ENCODE assay signal across 7 mouse cellular contexts in genomic region chr14:34375415-34375904, GRCm38 (mm10). TPM values are rescaled to one million over a fixed set of nuclear protein-coding genes. Genes with fewer than 3 reads are reported as not detected.
DNase-seq lines count a peak whose midpoint lies in the region; ATAC-seq lines count a peak whose summit lies in the region.

Gene Mmrn2, plus strand, starts transcription at chr14:34375465.

- H3K9me3 ChIP-seq in midbrain, embryonic 10.5 days (replicated peaks) = no peaks in the 10 kb centered on the region
- H3K9me3 ChIP-seq in midbrain, embryonic 16.5 days (replicated peaks; ENCODE audit: control insufficient read depth, low read length, poor library complexity, severe bottlenecking) = no peaks in the 10 kb centered on the region
- no peaks in the 10 kb centered on the region for H3K9me3 ChIP-seq in hindbrain, embryonic 14.5 days (ENCODE audit: control insufficient read depth, low read length)
- H3K9me3 ChIP-seq in stomach, embryonic 16.5 days (replicated peaks; ENCODE audit: control insufficient read depth, low read length) = no peaks in the 10 kb centered on the region

- no peaks in the 10 kb centered on the region for H3K36me3 ChIP-seq in midbrain, embryonic 10.5 days
- no peaks in the 10 kb centered on the region for H3K36me3 ChIP-seq in midbrain, embryonic 16.5 days (ENCODE audit: control insufficient read depth, insufficient read depth, low read length)
- H3K36me3 ChIP-seq in hindbrain, embryonic 14.5 days (replicated peaks; ENCODE audit: control insufficient read depth, insufficient read depth) = no peaks in the 10 kb centered on the region
- H3K36me3 ChIP-seq in stomach, embryonic 16.5 days (ENCODE audit: control insufficient read depth, insufficient read depth, low read length) = no peaks in the 10 kb centered on the region

- no peak for DNase-seq in midbrain, embryonic 10.5 days (ENCODE audit: low spot score)
- DNase-seq in gastrocnemius, postnatal 4 days (ENCODE audit: low spot score in 2 of 2) = no peak
- no peak for DNase-seq in hindbrain, embryonic 14.5 days (ENCODE audit: low spot score)
- DNase-seq in ovary, postnatal 10 days (ENCODE audit: low spot score) = no peak

- H3K4me3 ChIP-seq in midbrain, embryonic 10.5 days = peak within 1 kb of the TSS; percentile 4; the same call in 1 of the 2 replicates
- H3K4me3 ChIP-seq in midbrain, embryonic 16.5 days (ENCODE audit: low read depth, low read length) = no peak within 1 kb of the TSS
- 0 out of 2 replicates have a peak within 1 kb of the TSS, but pooled peaks have one; percentile 6 for H3K4me3 ChIP-seq in hindbrain, embryonic 14.5 days (replicated peaks; ENCODE audit: low read length)
- H3K4me3 ChIP-seq in stomach, embryonic 16.5 days (replicated peaks; ENCODE audit: low read length) = peak within 1 kb of the TSS; percentile 25

- peaks cover 18% of the 10 kb centered on the region for H3K4me1 ChIP-seq in midbrain, embryonic 10.5 days
- H3K4me1 ChIP-seq in midbrain, embryonic 16.5 days (ENCODE audit: control insufficient read depth, insufficient read depth, low read length) = peaks cover 7% of the 10 kb centered on the region; the same call in 1 of the 2 replicates
- H3K4me1 ChIP-seq in hindbrain, embryonic 14.5 days (replicated peaks; ENCODE audit: control insufficient read depth, insufficient read depth, low read length) = peaks cover 15% of the 10 kb centered on the region; the same call in 1 of the 2 replicates
- H3K4me1 ChIP-seq in stomach, embryonic 16.5 days (ENCODE audit: control insufficient read depth, insufficient read depth, low read length) = peaks cover 21% of the 10 kb centered on the region

- peak within 1 kb of the TSS; percentile 52 for H3K27ac ChIP-seq in midbrain, embryonic 10.5 days (replicated peaks)
- H3K27ac ChIP-seq in midbrain, embryonic 16.5 days (ENCODE audit: low read length) = no peak within 1 kb of the TSS
- H3K27ac ChIP-seq in hindbrain, embryonic 14.5 days = no peak within 1 kb of the TSS; the same call in 1 of the 2 replicates
- no peak within 1 kb of the TSS for H3K27ac ChIP-seq in stomach, embryonic 16.5 days (ENCODE audit: low read length)

- no peak within 1 kb of the TSS for H3K4me2 ChIP-seq in midbrain, embryonic 16.5 days (ENCODE audit: low read length)
- H3K4me2 ChIP-seq in hindbrain, embryonic 14.5 days (replicated peaks) = peak within 1 kb of the TSS; percentile 32; the same call in 1 of the 2 replicates
- peak within 1 kb of the TSS; percentile 17 for H3K4me2 ChIP-seq in stomach, embryonic 16.5 days (ENCODE audit: low read depth, low read length)

- no peaks in the 10 kb centered on the region for H3K27me3 ChIP-seq in midbrain, embryonic 10.5 days (ENCODE audit: low read depth, poor library complexity, severe bottlenecking)
- no peaks in the 10 kb centered on the region for H3K27me3 ChIP-seq in midbrain, embryonic 16.5 days (ENCODE audit: control insufficient read depth, insufficient read depth, low read depth, low read length)
- no peaks in the 10 kb centered on the region for H3K27me3 ChIP-seq in hindbrain, embryonic 14.5 days (ENCODE audit: control insufficient read depth, insufficient read depth, low read length)
- no peaks in the 10 kb centered on the region for H3K27me3 ChIP-seq in stomach, embryonic 16.5 days (ENCODE audit: control insufficient read depth, insufficient read depth, low read length)

- WGBS in midbrain, embryonic 10.5 days = 85% methylated on average over 13 of the region's 13 CpGs
- 88% methylated on average over 13 of the region's 13 CpGs for WGBS in midbrain, embryonic 16.5 days
- WGBS in hindbrain, embryonic 14.5 days = 80% methylated on average over 13 of the region's 13 CpGs
- 76% methylated on average over 13 of the region's 13 CpGs for WGBS in stomach, embryonic 16.5 days

- no peak within 1 kb of the TSS for H3K9ac ChIP-seq in midbrain, embryonic 16.5 days (ENCODE audit: low read depth, low read length)
- H3K9ac ChIP-seq in hindbrain, embryonic 14.5 days = peak within 1 kb of the TSS; percentile 10; the same call in 1 of the 2 replicates
- peak within 1 kb of the TSS; percentile 39; the same call in 1 of the 2 replicates for H3K9ac ChIP-seq in stomach, embryonic 16.5 days (ENCODE audit: low read length)

- ATAC-seq in midbrain, embryonic 16.5 days = no peak
- ATAC-seq in hindbrain, embryonic 14.5 days (ENCODE audit: low FRiP score) = no peak
- no peak for ATAC-seq in stomach, embryonic 16.5 days (ENCODE audit: insufficient read depth, low FRiP score)
- ATAC-seq in monocyte, adult 5-6 weeks (replicated peaks; ENCODE audit: insufficient number of reproducible peaks, low FRiP score, low TSS enrichment, poor library complexity, severe bottlenecking) = no peak

RNA-seq across cellular contexts. Expression of gene Mmrn2, which starts in this region (rescaled TPM):
- polyA plus RNA-seq in midbrain, embryonic 10.5 days (2016; fragmentation: Nextera tagmentation; extraction: Ambion mirVana) = 6.3 and 8.2 TPM in 2 replicates
- polyA plus RNA-seq in midbrain, embryonic 16.5 days (2015; fragmentation: Nextera tagmentation; extraction: Ambion mirVana) = 3.5 and 3.6 TPM in 2 replicates
- 10 to 100 TPM; 17.4 to 17.5 TPM for total RNA-seq in gastrocnemius, postnatal 4 days (2021)
- polyA plus RNA-seq in hindbrain, embryonic 14.5 days (2014; fragmentation: Nextera tagmentation; extraction: Ambion mirVana) = 4.5 and 5.3 TPM in 2 replicates
- 8.5 and 9.1 TPM in 2 replicates for polyA plus RNA-seq in stomach, embryonic 16.5 days (2015; fragmentation: Nextera tagmentation; extraction: Ambion mirVana)
- not detected in 3 replicates for total RNA-seq in monocyte, adult 5-6 weeks (2017)

Comparison
In these comparisons a context has a peak if more than half of its experiments do, and no peak if none do; other contexts are left out.
1. RNA of gene Mmrn2 (total RNA-seq): 17.4 to 17.5 TPM in gastrocnemius, postnatal 4 days; not detected in monocyte, adult 5-6 weeks; every median in the first group is over 10 times any median in the second.